Mouse (Mus musculus): ENCODE measurements around the gene Relt.

GRCm38 (mm10) chr7:100902451-100903137 is 39.3 kb upstream of the Relt start:
- TF ChIP-seq MAFK (IDR thresholded peaks at IDR 0.05; ENCODE audit: insufficient read depth, low read depth, low read length) (no peak), HCFC1 (IDR thresholded peaks at IDR 0.05; ENCODE audit: borderline replicate concordance, insufficient read depth, low read length) (no peak), ZC3H11A (IDR thresholded peaks at IDR 0.05; ENCODE audit: borderline replicate concordance, low read depth, low read length) (no peak), ZNF384 (IDR thresholded peaks at IDR 0.05; ENCODE audit: low read depth, low read length) (no peak)
